Mouse (Mus musculus) liver, adult 2 months (tissue): Measurements from ENCODE around the gene Reps1. TPM values are rescaled to one million over a fixed set of nuclear protein-coding genes. Genes with fewer than 3 reads are reported as not detected.

ENCODE experiments used
- DNase-seq: peaks from one replicate; pipeline ENCODE4 v3.0.0-alpha.2; 2011; ENCODE audit warnings: low read depth, low spot score; ENCODE audit errors: extremely low read depth
- H3K27ac ChIP-seq: fragments of 200-500 bp; replicated peaks from 2 replicates; pipeline ENCODE4 v1.5.1; 2012; ENCODE audit warnings: low read depth, mild to moderate bottlenecking, control low read depth, inconsistent platforms, low read length; ENCODE audit not compliant: insufficient read depth
- H3K27me3 ChIP-seq: fragments of 200-500 bp; 2 replicates; pipeline ENCODE4 v1.6.1; 2012; ENCODE audit warnings: mild to moderate bottlenecking, moderate library complexity, low read length, inconsistent platforms; ENCODE audit not compliant: control insufficient read depth, insufficient read depth
- H3K36me3 ChIP-seq: fragments of 200-500 bp; 2 replicates; pipeline ENCODE4 v1.6.1; 2012; ENCODE audit warnings: low read length, inconsistent platforms; ENCODE audit not compliant: control insufficient read depth, insufficient read depth
- H3K4me1 ChIP-seq: fragments of 200-500 bp; 2 replicates; pipeline ENCODE4 v1.6.1; 2011; ENCODE audit warnings: low read length; ENCODE audit not compliant: control insufficient read depth, insufficient read depth
- H3K4me3 ChIP-seq: fragments of 200-500 bp; 2 replicates; pipeline ENCODE4 v1.5.1; 2011; ENCODE audit warnings: low read depth, mild to moderate bottlenecking, control low read depth, low read length, moderate library complexity; ENCODE audit not compliant: insufficient read depth
- H3K79me2 ChIP-seq: fragments of 200-500 bp; 2 replicates; pipeline ENCODE4 v1.6.1; 2012; ENCODE audit warnings: inconsistent platforms, mild to moderate bottlenecking, low read length, moderate library complexity; ENCODE audit not compliant: control insufficient read depth, insufficient read depth
- H3K9ac ChIP-seq: fragments of 200-500 bp; 2 replicates; pipeline ENCODE4 v1.6.1; 2012; ENCODE audit warnings: low read depth, mild to moderate bottlenecking, control low read depth, inconsistent platforms, low read length
- CTCF ChIP-seq: fragments of 200-500 bp; IDR thresholded peaks from 2 replicates; pipeline ENCODE4 v1.5.1; 2011; ENCODE audit warnings: low read depth, low read length, control low read depth
- POLR2A ChIP-seq: fragments of 200-500 bp; IDR thresholded peaks from 2 replicates; pipeline ENCODE4 v1.6.1; 2011; ENCODE audit warnings: low read length, control low read depth; ENCODE audit not compliant: insufficient read depth; ENCODE audit errors: extremely low read depth
- WGBS: fragments of 180-500 bp; shearing (Covaris S2); methylation state at CpG from one replicate; pipeline ENCODE4 v1.1.7; 2018; 5-methylcytosine and 5-hydroxymethylcytosine counted together
- polyA plus RNA-seq: library from polyadenylated mRNA; depleted of rRNA; stranded (reverse); fragments of >200 nt; gene quantifications from 2 replicates; pipeline ENCODE4 v1.2.3, GENCODE M21; 2012
- total RNA-seq: library from RNA; depleted of rRNA; stranded (reverse); fragments of >200 nt; gene quantifications from 2 replicates; pipeline ENCODE4 v1.2.3, GENCODE M21; 2014

The Reps1 gene
- total and polyA plus RNA-seq, 2 experiments = 12.4 to 17.6 TPM

DNA sequence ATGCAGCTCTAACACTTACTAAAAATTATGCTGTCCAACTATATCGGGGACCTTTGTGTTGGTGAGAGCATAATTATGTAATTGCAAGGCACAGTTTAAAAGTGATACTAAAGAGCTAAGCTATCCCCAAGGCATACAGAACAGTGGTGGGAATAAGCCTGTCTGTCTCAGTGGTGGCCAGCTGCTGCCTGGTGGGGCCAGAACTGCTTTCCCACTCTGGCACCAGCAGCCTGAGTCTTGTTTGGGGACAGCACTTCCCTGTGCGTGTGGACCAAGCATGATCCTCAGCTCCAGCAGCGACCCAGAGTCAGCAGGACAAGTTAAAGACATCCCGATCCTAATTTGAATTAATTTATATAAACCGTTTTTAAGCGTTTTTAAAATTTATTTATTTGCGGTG, 35.2 kb upstream of the Reps1 start:
- Histone ChIP-seq H3K79me2 (no peaks in the 10 kb centered on the region; the same call in 1 of the 2 replicates), H3K27ac (no peak overlapping the region), H3K9ac (no peak overlapping the region), H3K27me3 (no peaks in the 10 kb centered on the region), H3K36me3 (0 out of 2 replicates have a peak, but pooled peaks cover 2% of the 10 kb centered on the region), H3K4me1 (peaks cover 2% of the 10 kb centered on the region; the same call in 1 of the 2 replicates), H3K4me3 (no peak overlapping the region)
- TF ChIP-seq CTCF (no peak), POLR2A (no peak)
- WGBS = 93% methylated on average over 7 of the region's 7 CpGs
- no peak for DNase-seq

GRCm38 (mm10) chr10:18020846-18021245, 34.8 kb upstream of the Reps1 start:
- no peak for DNase-seq
- H3K27ac ChIP-seq = no peak overlapping the region
- 100% methylated on average over 1 of the region's 1 CpGs for WGBS
- no peak overlapping the region for H3K4me3 ChIP-seq
- H3K9ac ChIP-seq = no peak overlapping the region
- 0 out of 2 replicates have a peak, but pooled peaks cover 2% of the 10 kb centered on the region for H3K36me3 ChIP-seq
- H3K27me3 ChIP-seq = no peaks in the 10 kb centered on the region
- H3K79me2 ChIP-seq = no peaks in the 10 kb centered on the region; the same call in 1 of the 2 replicates
- H3K4me1 ChIP-seq = peaks cover 2% of the 10 kb centered on the region; the same call in 1 of the 2 replicates
- no peak for TF ChIP-seq CTCF
- no peak for TF ChIP-seq POLR2A

GRCm38 (mm10) chr10:18021576-18022311, 33.9 kb upstream of the Reps1 start:
- H3K27ac ChIP-seq = peak overlapping the region; percentile 20

DNA sequence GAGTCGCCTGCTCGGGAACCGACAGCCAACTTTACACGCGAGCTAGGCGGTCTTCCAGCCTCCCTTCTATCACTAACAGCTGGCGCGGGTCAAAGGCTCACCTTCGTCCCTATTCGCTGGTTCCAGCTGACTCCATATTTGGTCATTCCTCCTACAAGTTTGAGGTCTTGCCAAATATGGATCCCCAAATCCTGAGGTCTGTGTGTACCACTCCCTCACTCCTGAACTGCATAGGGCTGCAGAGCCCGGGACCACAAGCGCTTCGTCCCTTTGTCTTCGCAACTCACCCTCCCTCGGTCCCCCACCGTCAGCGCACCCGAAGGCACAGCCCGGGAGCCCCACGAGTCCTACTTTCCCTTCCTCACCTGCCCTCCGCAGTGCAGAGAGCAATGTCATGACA, 33.3 kb upstream of the Reps1 start:
- peaks cover 2% of the 10 kb centered on the region; the same call in 1 of the 2 replicates for H3K4me1 ChIP-seq
- no peak for TF ChIP-seq CTCF
- TF ChIP-seq POLR2A = no peak
- peak overlapping the region; percentile 82 for H3K4me3 ChIP-seq
- H3K9ac ChIP-seq = peak overlapping the region; percentile 80
- H3K79me2 ChIP-seq = no peaks in the 10 kb centered on the region; the same call in 1 of the 2 replicates
- peak; percentile 91 for DNase-seq
- H3K36me3 ChIP-seq = 0 out of 2 replicates have a peak, but pooled peaks cover 2% of the 10 kb centered on the region
- H3K27ac ChIP-seq = peak overlapping the region; percentile 53
- WGBS = under 1% methylated on average over 21 of the region's 21 CpGs
- no peaks in the 10 kb centered on the region for H3K27me3 ChIP-seq

More at GRCm38 (mm10) chr10:18021576-18022311, 33.9 kb upstream of the Reps1 start:
- 43% methylated on average over 14 of the region's 14 CpGs for WGBS
- no peak for TF ChIP-seq POLR2A
- TF ChIP-seq CTCF = no peak
- H3K27me3 ChIP-seq = no peaks in the 10 kb centered on the region
- H3K36me3 ChIP-seq = 0 out of 2 replicates have a peak, but pooled peaks cover 2% of the 10 kb centered on the region
- DNase-seq = no peak
- H3K4me1 ChIP-seq = peaks cover 2% of the 10 kb centered on the region; the same call in 1 of the 2 replicates
- peak overlapping the region; percentile 82 for H3K4me3 ChIP-seq
- H3K9ac ChIP-seq = peak overlapping the region; percentile 44; the same call in 1 of the 2 replicates
- H3K79me2 ChIP-seq = no peaks in the 10 kb centered on the region; the same call in 1 of the 2 replicates

DNA sequence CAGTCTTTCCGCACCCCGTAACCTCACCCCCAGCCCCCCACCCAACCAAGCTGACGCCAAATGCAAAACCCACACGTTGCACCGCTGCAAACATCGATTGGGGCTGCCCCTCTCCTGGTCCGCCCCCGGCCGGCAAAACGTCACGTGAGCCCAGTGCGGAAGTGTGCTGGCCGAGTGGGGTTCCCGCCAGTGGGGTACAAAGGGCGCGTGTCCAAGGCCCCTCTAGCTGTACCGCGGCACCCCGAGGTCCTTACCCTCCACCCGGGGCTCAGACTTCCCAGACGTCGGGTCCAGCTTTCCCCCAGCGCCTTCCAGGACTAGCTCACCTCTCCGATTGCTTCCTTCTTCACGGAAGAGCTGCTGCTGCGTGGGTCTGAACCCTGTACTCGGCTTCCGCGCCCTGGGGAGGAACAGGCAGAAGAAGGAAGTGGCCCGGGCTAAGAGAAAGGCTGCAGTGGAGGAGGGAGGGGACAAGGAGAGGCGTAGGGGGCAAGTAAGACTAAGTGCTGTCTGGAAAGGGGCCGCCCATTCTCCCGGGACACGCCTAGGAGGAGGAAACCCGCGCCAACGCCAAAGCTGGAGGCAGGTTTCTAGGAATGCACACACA, 32.8 kb upstream of the Reps1 start, which contains the start of gene Abracl:
Gene Abracl, minus strand, starts transcription at position 548 of the 607 bp plus-strand sequence.
- H3K9ac ChIP-seq = peak within 1 kb of the TSS; percentile 80
- peaks cover 2% of the 10 kb centered on the region; the same call in 1 of the 2 replicates for H3K4me1 ChIP-seq
- peak within 1 kb of the TSS; percentile 68 for H3K27ac ChIP-seq
- peak; percentile 51 for DNase-seq
- H3K4me3 ChIP-seq = peak within 1 kb of the TSS; percentile 82
- WGBS = under 1% methylated on average over 37 of the region's 37 CpGs
- H3K36me3 ChIP-seq = 0 out of 2 replicates have a peak, but pooled peaks cover 1% of the 10 kb centered on the region
- no peaks in the 10 kb centered on the region for H3K27me3 ChIP-seq
- peak; percentile 30; the same call in 1 of the 2 replicates for TF ChIP-seq CTCF
- TF ChIP-seq POLR2A = peak; percentile 46; the same call in 1 of the 2 replicates
- no peaks in the 10 kb centered on the region; the same call in 1 of the 2 replicates for H3K79me2 ChIP-seq
